Mouse (Mus musculus): ENCODE data around the gene Acot7. TPM values are rescaled to one million over a fixed set of nuclear protein-coding genes. Genes with fewer than 3 reads are reported as not detected.
A peak's percentile ranks its signal among the peaks of the same experiment; 100 is the strongest.

Gene Acot7
- polyA plus RNA-seq, 1 experiment = 344 TPM

- peak in 1 of 2 experiments; percentile 67 for DNase-seq (ENCODE audit: extremely low spot score in 1 of 2, low spot score in 1 of 2)
Measured at GRCm38 (mm10) chr4:152318517-152319234, 140.7 kb downstream of the Acot7 start, which contains the start of gene Rnf207. Gene Rnf207 (minus strand): TSS chr4:152318993.

Other genes with a start within 250 kb of the Acot7 start
- 62.5 and 64.2 TPM in 2 replicates for gene Dnajc11, start 244.4 kb upstream of the Acot7 start, polyA plus RNA-seq (2012; rRNA removed)
- 29.8 and 39.4 TPM in 2 replicates for gene Thap3, start 189.1 kb upstream of the Acot7 start, polyA plus RNA-seq (2012; rRNA removed)
- gene Phf13, start 181.9 kb upstream of the Acot7 start, polyA plus RNA-seq (2012; rRNA removed) = 9.1 and 9.3 TPM in 2 replicates
- gene Klhl21, start 169.3 kb upstream of the Acot7 start, polyA plus RNA-seq (2012; rRNA removed) = 11.2 and 12.1 TPM in 2 replicates
- gene Zbtb48, start 150.5 kb upstream of the Acot7 start, polyA plus RNA-seq (2012; rRNA removed) = 17.6 and 19.1 TPM in 2 replicates
- gene Tas1r1, start 139.6 kb upstream of the Acot7 start, polyA plus RNA-seq (2012; rRNA removed) = 0.13 and 0.20 TPM in 2 replicates
- gene Nol9, start 138.8 kb upstream of the Acot7 start, polyA plus RNA-seq (2012; rRNA removed) = 15.9 and 18.4 TPM in 2 replicates
- gene Plekhg5, start 105.6 kb upstream of the Acot7 start, polyA plus RNA-seq (2012; rRNA removed) = 41.1 and 49.7 TPM in 2 replicates
- 7.0 and 10.6 TPM in 2 replicates for gene Tnfrsf25, start 62.2 kb upstream of the Acot7 start, polyA plus RNA-seq (2012; rRNA removed)
- gene Espn, start 25.8 kb upstream of the Acot7 start, polyA plus RNA-seq (2012; rRNA removed) = 1.1 and 1.3 TPM in 2 replicates
- not detected in 2 replicates for gene Hes2, start 19.3 kb upstream of the Acot7 start, polyA plus RNA-seq (2012; rRNA removed)
- 35.4 and 43.3 TPM in 2 replicates for gene Gpr153, start 96.1 kb downstream of the Acot7 start, polyA plus RNA-seq (2012; rRNA removed)
- 0.38 and 0.71 TPM in 2 replicates for gene Hes3, start 113.5 kb downstream of the Acot7 start, polyA plus RNA-seq (2012; rRNA removed)
- 32.7 and 34.2 TPM in 2 replicates for gene Icmt, start 119.1 kb downstream of the Acot7 start, polyA plus RNA-seq (2012; rRNA removed)
- 20.9 and 23.3 TPM in 2 replicates for gene Rnf207, start 140.9 kb downstream of the Acot7 start, polyA plus RNA-seq (2012; rRNA removed)
- 192 and 232 TPM in 2 replicates for gene Rpl22, start 147.6 kb downstream of the Acot7 start, polyA plus RNA-seq (2012; rRNA removed)
- gene Chd5, start 160.5 kb downstream of the Acot7 start, polyA plus RNA-seq (2012; rRNA removed) = 66.8 and 77.9 TPM in 2 replicates